Mouse (Mus musculus): ENCODE results near the gene Lif. TPM values are rescaled to one million over a fixed set of nuclear protein-coding genes. Genes with fewer than 3 reads are reported as not detected.
A peak's percentile ranks its signal among the peaks of the same experiment; 100 is the strongest.

Gene Lif
- polyA plus RNA-seq, 1 experiment from 2014 or later, result not detected

- Histone ChIP-seq H3K36me3 (no peaks in the 10 kb centered on the region), H3K9me3 (replicated peaks) (no peaks in the 10 kb centered on the region), H3K9ac (no peak overlapping the region), H3K4me2 (no peak overlapping the region), H3K27ac (no peak overlapping the region), H3K4me3 (no peak overlapping the region), H3K27me3 (replicated peaks) (no peaks in the 10 kb centered on the region), H3K4me1 (peaks cover 27% of the 10 kb centered on the region)
- no peak for ATAC-seq
- WGBS (ENCODE audit: insufficient replicate concordance), result 87% methylated on average over 3 of the region's 3 CpGs
Measured at GRCm38 (mm10) chr11:4249151-4249550, 8.2 kb upstream of the Lif start.

- Histone ChIP-seq H3K27ac (no peak overlapping the region), H3K9ac (no peak overlapping the region), H3K4me3 (no peak overlapping the region), H3K27me3 (replicated peaks) (no peaks in the 10 kb centered on the region), H3K9me3 (replicated peaks) (no peaks in the 10 kb centered on the region), H3K4me1 (peaks cover 19% of the 10 kb centered on the region), H3K36me3 (no peaks in the 10 kb centered on the region), H3K4me2 (no peak overlapping the region)
- peak; percentile 48 for ATAC-seq
- WGBS (ENCODE audit: insufficient replicate concordance), result 65% methylated on average over 7 of the region's 7 CpGs
Measured at GRCm38 (mm10) chr11:4250290-4250689, 7.1 kb upstream of the Lif start.

GRCm38 (mm10) chr11:4251376-4251775 is 6.0 kb upstream of the Lif start:
- WGBS (ENCODE audit: insufficient replicate concordance), result 54% methylated on average over 3 of the region's 3 CpGs
- Histone ChIP-seq H3K4me1 (peaks cover 8% of the 10 kb centered on the region), H3K4me2 (no peak overlapping the region), H3K9me3 (replicated peaks) (no peaks in the 10 kb centered on the region), H3K36me3 (no peaks in the 10 kb centered on the region), H3K27ac (no peak overlapping the region), H3K4me3 (no peak overlapping the region), H3K27me3 (replicated peaks) (no peaks in the 10 kb centered on the region), H3K9ac (no peak overlapping the region)
- ATAC-seq, result no peak

- H3K9ac ChIP-seq, result no peak overlapping the region
- H3K4me2 ChIP-seq, result no peak overlapping the region
- no peaks in the 10 kb centered on the region for H3K36me3 ChIP-seq
- peaks cover 12% of the 10 kb centered on the region; the same call in 1 of the 2 replicates for H3K4me1 ChIP-seq
- WGBS (ENCODE audit: insufficient replicate concordance), result 71% methylated on average over 2 of the region's 2 CpGs
- no peak overlapping the region for H3K4me3 ChIP-seq
- no peaks in the 10 kb centered on the region for H3K9me3 ChIP-seq (replicated peaks)
- no peak for ATAC-seq
- no peak overlapping the region for H3K27ac ChIP-seq
- peaks cover 7% of the 10 kb centered on the region; the same call in 1 of the 2 replicates for H3K27me3 ChIP-seq (replicated peaks)
Measured at GRCm38 (mm10) chr11:4252886-4253285, 4.5 kb upstream of the Lif start.

- ATAC-seq, result no peak
- no peak overlapping the region for H3K4me3 ChIP-seq
Measured at GRCm38 (mm10) chr11:4257756-4258155, 399 bp downstream of the Lif start.

GRCm38 (mm10) chr11:4258657-4259082 is 1.3 kb downstream of the Lif start:
- H3K4me1 ChIP-seq, result peaks cover 44% of the 10 kb centered on the region
- H3K9ac ChIP-seq, result no peak overlapping the region
- peak overlapping the region; percentile 51 for H3K4me2 ChIP-seq
- no peak overlapping the region for H3K27ac ChIP-seq
- peak; percentile 66 for ATAC-seq
- H3K36me3 ChIP-seq, result no peaks in the 10 kb centered on the region
- 0% methylated on average over 7 of the region's 7 CpGs for WGBS (ENCODE audit: insufficient replicate concordance)
- no peak overlapping the region for H3K4me3 ChIP-seq
- H3K27me3 ChIP-seq (replicated peaks), result peaks cover 31% of the 10 kb centered on the region
- no peaks in the 10 kb centered on the region for H3K9me3 ChIP-seq (replicated peaks)

More at GRCm38 (mm10) chr11:4257756-4258155, 399 bp downstream of the Lif start:
- Histone ChIP-seq H3K27ac (no peak overlapping the region), H3K27me3 (replicated peaks) (peaks cover 22% of the 10 kb centered on the region), H3K9ac (no peak overlapping the region), H3K4me2 (no peak overlapping the region), H3K4me1 (peaks cover 38% of the 10 kb centered on the region), H3K36me3 (no peaks in the 10 kb centered on the region), H3K9me3 (replicated peaks) (no peaks in the 10 kb centered on the region)
- WGBS (ENCODE audit: insufficient replicate concordance), result 71% methylated on average over 5 of the region's 5 CpGs

- WGBS (ENCODE audit: insufficient replicate concordance), result 14% methylated on average over 14 of the region's 14 CpGs
- Histone ChIP-seq H3K9ac (no peak overlapping the region; the same call in none of the 2 replicates), H3K27ac (no peak overlapping the region)
Measured at GRCm38 (mm10) chr11:4260463-4261187, 3.3 kb downstream of the Lif start.

GRCm38 (mm10) chr11:4261188-4261494 is 3.8 kb downstream of the Lif start:
- Histone ChIP-seq H3K4me3 (no peak overlapping the region), H3K36me3 (no peaks in the 10 kb centered on the region), H3K4me1 (peaks cover 44% of the 10 kb centered on the region), H3K27me3 (replicated peaks) (peaks cover 56% of the 10 kb centered on the region), H3K27ac (no peak overlapping the region), H3K9me3 (replicated peaks) (no peaks in the 10 kb centered on the region), H3K9ac (no peak overlapping the region), H3K4me2 (peak overlapping the region; percentile 50)
- 24% methylated on average over 7 of the region's 7 CpGs for WGBS (ENCODE audit: insufficient replicate concordance)
- 0 out of 2 replicates have a peak, but pooled peaks have one; percentile 16 for ATAC-seq

More at GRCm38 (mm10) chr11:4260463-4261187, 3.3 kb downstream of the Lif start:
- H3K4me3 ChIP-seq, result 0 out of 2 replicates have a peak overlapping the region, but pooled peaks have one; percentile 7
- peaks cover 44% of the 10 kb centered on the region for H3K4me1 ChIP-seq
- peaks cover 50% of the 10 kb centered on the region for H3K27me3 ChIP-seq (replicated peaks)
- peak overlapping the region; percentile 50 for H3K4me2 ChIP-seq
- no peaks in the 10 kb centered on the region for H3K36me3 ChIP-seq
- ATAC-seq, result no peak
- H3K9me3 ChIP-seq (replicated peaks), result no peaks in the 10 kb centered on the region

- Histone ChIP-seq H3K4me1 (peaks cover 50% of the 10 kb centered on the region), H3K9ac (no peak overlapping the region), H3K27me3 (replicated peaks) (peaks cover 64% of the 10 kb centered on the region), H3K4me3 (no peak overlapping the region), H3K4me2 (no peak overlapping the region), H3K9me3 (replicated peaks) (no peaks in the 10 kb centered on the region), H3K27ac (no peak overlapping the region), H3K36me3 (no peaks in the 10 kb centered on the region)
- 41% methylated on average over 5 of the region's 5 CpGs for WGBS (ENCODE audit: insufficient replicate concordance)
- no peak for ATAC-seq
Measured at GRCm38 (mm10) chr11:4261969-4262368, 4.6 kb downstream of the Lif start.

GRCm38 (mm10) chr11:4262847-4263246 is 5.5 kb downstream of the Lif start:
- Histone ChIP-seq H3K9ac (no peak overlapping the region), H3K27me3 (replicated peaks) (peaks cover 66% of the 10 kb centered on the region), H3K4me1 (peaks cover 46% of the 10 kb centered on the region), H3K36me3 (no peaks in the 10 kb centered on the region), H3K27ac (no peak overlapping the region), H3K4me3 (no peak overlapping the region), H3K9me3 (replicated peaks) (no peaks in the 10 kb centered on the region), H3K4me2 (no peak overlapping the region)
- ATAC-seq, result no peak
- 21% methylated on average over 7 of the region's 7 CpGs for WGBS (ENCODE audit: insufficient replicate concordance)

GRCm38 (mm10) chr11:4263296-4263695 is 5.9 kb downstream of the Lif start:
- no peak overlapping the region for H3K9ac ChIP-seq
- H3K4me2 ChIP-seq, result no peak overlapping the region
- peaks cover 70% of the 10 kb centered on the region for H3K27me3 ChIP-seq (replicated peaks)
- no peak for ATAC-seq
- peaks cover 42% of the 10 kb centered on the region for H3K4me1 ChIP-seq
- no peaks in the 10 kb centered on the region for H3K36me3 ChIP-seq
- H3K27ac ChIP-seq, result no peak overlapping the region
- H3K4me3 ChIP-seq, result no peak overlapping the region
- H3K9me3 ChIP-seq (replicated peaks), result no peaks in the 10 kb centered on the region
- WGBS (ENCODE audit: insufficient replicate concordance), result 24% methylated on average over 1 of the region's 1 CpGs

- Histone ChIP-seq H3K4me2 (no peak overlapping the region), H3K9me3 (replicated peaks) (no peaks in the 10 kb centered on the region), H3K4me3 (no peak overlapping the region), H3K9ac (no peak overlapping the region), H3K4me1 (peaks cover 37% of the 10 kb centered on the region), H3K27me3 (replicated peaks) (peaks cover 78% of the 10 kb centered on the region), H3K36me3 (no peaks in the 10 kb centered on the region), H3K27ac (no peak overlapping the region)
- no peak for ATAC-seq
- WGBS (ENCODE audit: insufficient replicate concordance), result 52% methylated on average over 7 of the region's 7 CpGs
Measured at GRCm38 (mm10) chr11:4264066-4264465, 6.7 kb downstream of the Lif start.
